Mouse (Mus musculus): Measurements from ENCODE around the gene Arl5c.

GRCm38 (mm10) chr11:97996691-97997090 lies 710 bp upstream of the Arl5c start:
- TF ChIP-seq CTCF (conservative IDR thresholded peaks at IDR 0.05; ENCODE audit: low read length) = no peak
- no peak for TF ChIP-seq POU5F1 (IDR thresholded peaks at IDR 0.05; ENCODE audit: borderline replicate concordance, low read length)
- TF ChIP-seq NANOG (IDR thresholded peaks at IDR 0.05; ENCODE audit: borderline replicate concordance, low read length) = no peak
